ENCODE assay signal across 8 mouse cellular contexts in the genomic region with DNA sequence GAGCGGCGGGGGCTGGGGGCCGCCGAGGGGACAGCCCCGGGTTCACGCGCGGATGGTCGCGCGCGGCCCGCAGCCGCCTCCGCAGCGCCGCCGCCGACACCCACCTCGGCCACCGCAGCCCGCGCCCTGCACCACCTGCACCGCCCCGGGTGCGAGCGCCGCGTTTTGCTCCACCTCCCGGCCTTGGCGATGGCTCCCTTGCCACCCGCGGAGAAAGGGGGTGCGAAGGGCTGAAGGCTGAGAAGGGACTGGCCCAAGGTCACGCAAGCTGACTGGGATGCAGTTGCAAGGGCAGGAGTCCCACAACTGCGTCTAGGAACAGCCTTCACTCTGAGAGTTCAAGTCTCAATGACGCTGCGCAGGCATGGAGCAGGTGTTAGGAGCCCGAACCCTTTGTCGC. TPM values are rescaled to one million over a fixed set of nuclear protein-coding genes. Genes with fewer than 3 reads are reported as not detected.
DNase-seq lines count a peak whose midpoint lies in the region; TF ChIP-seq lines count a peak whose summit lies in the region.

No protein-coding gene starts in this region.

- H3K4me2 ChIP-seq in myocyte (ENCODE audit: low read depth) = peak overlapping the region; percentile 45

- DNase-seq in layer of hippocampus, adult 2 months (ENCODE audit: low spot score in 2 of 2) = no peak
- DNase-seq in layer of hippocampus, postnatal 14 days (ENCODE audit: low spot score in 2 of 2) = no peak
- DNase-seq in adrenal gland, adult 18-20 months (ENCODE audit: low spot score in 2 of 2) = peak; percentile 71 to 81
- peak; percentile 56 for DNase-seq in kidney, postnatal 14 days
- no peak for DNase-seq in natural killer cell, adult 2 months (ENCODE audit: low spot score in 2 of 2)
- DNase-seq in left cerebral cortex, postnatal 14 days (ENCODE audit: low spot score in 2 of 2) = no peak

- peaks cover 13% of the 10 kb centered on the region for H3K27me3 ChIP-seq in myocyte (ENCODE audit: control insufficient read depth, insufficient read depth, insufficient read length)

- no peaks in the 10 kb centered on the region for H3K4me1 ChIP-seq in embryonic fibroblast, embryonic 13.5 days (ENCODE audit: control insufficient read depth, insufficient read depth, low read length)

- H3K36me3 ChIP-seq in myocyte (ENCODE audit: control insufficient read depth, insufficient read depth) = no peaks in the 10 kb centered on the region

- intact Hi-C loops in left cerebral cortex, postnatal 14 days (cut with DNase I) = no loop called here

- H3K79me2 ChIP-seq in myocyte (ENCODE audit: control insufficient read depth, insufficient read depth) = no peaks in the 10 kb centered on the region

- H3K27ac ChIP-seq in layer of hippocampus, adult 2 months = no peak overlapping the region
- no peak overlapping the region for H3K27ac ChIP-seq in embryonic fibroblast, embryonic 13.5 days (ENCODE audit: insufficient read depth, low read length)

- no peak for TF ChIP-seq POLR2A in embryonic fibroblast, embryonic 13.5 days (IDR thresholded peaks at IDR 0.05; ENCODE audit: low read depth, low read length)
- TF ChIP-seq POLR2A in myocyte (IDR thresholded peaks at IDR 0.05; ENCODE audit: insufficient read length, low read depth) = no peak

- no peak overlapping the region for H3ac ChIP-seq in myocyte (ENCODE audit: control insufficient read depth, insufficient read length)

- H3K4me3 ChIP-seq in layer of hippocampus, adult 2 months = peak overlapping the region; percentile 52
- peak overlapping the region; percentile 34 for H3K4me3 ChIP-seq in embryonic fibroblast, embryonic 13.5 days (ENCODE audit: insufficient read depth, low read length)
- H3K4me3 ChIP-seq in myocyte = no peak overlapping the region

- no peak for TF ChIP-seq CTCF in layer of hippocampus, adult 2 months (conservative IDR thresholded peaks at IDR 0.05)
- TF ChIP-seq CTCF in embryonic fibroblast, embryonic 13.5 days (IDR thresholded peaks at IDR 0.05; ENCODE audit: borderline replicate concordance, insufficient read depth, low read length) = no peak

TF ChIP-seq in myocyte, 11 proteins besides CTCF, POLR2A, EP300 and RAD21:
- TF ChIP-seq REST (IDR thresholded peaks at IDR 0.05; ENCODE audit: insufficient read depth, insufficient read length) = no peak
- no peak for TF ChIP-seq SRF (IDR thresholded peaks at IDR 0.05; ENCODE audit: control insufficient read depth, insufficient read length, low read depth)
- TF ChIP-seq POLR2AphosphoS2 (IDR thresholded peaks at IDR 0.05; ENCODE audit: insufficient read length, low read depth) = no peak
- TF ChIP-seq MYOD1 (IDR thresholded peaks at IDR 0.05; ENCODE audit: control insufficient read depth in 1 of 3, insufficient read length in 2 of 3, low read depth in 2 of 3) = no peak
- TF ChIP-seq USF1 (IDR thresholded peaks at IDR 0.05; ENCODE audit: low read depth) = no peak
- TF ChIP-seq CEBPB (IDR thresholded peaks at IDR 0.05; ENCODE audit: insufficient read depth, poor library complexity, severe bottlenecking) = no peak
- TF ChIP-seq TCF12 (IDR thresholded peaks at IDR 0.05; ENCODE audit: insufficient read depth, poor library complexity, severe bottlenecking) = no peak
TF ChIP-seq in myocyte: peak in this region for 0.

RNA-seq across cellular contexts. Expression of a gene that starts 30.9 kb away (rescaled TPM):
- total RNA-seq in layer of hippocampus, adult 2 months (2021) = 10 to 100 TPM; 30.7 to 30.9 TPM
- total RNA-seq in layer of hippocampus, postnatal 14 days (2021) = 10 to 100 TPM; 24.7 to 29.7 TPM
- total RNA-seq in adrenal gland, adult 18-20 months (2021) = 10 to 100 TPM; 40.9 to 46.5 TPM
- 2.7 and 6.3 TPM in 2 replicates for polyA plus RNA-seq in embryonic fibroblast, embryonic 13.5 days (2011; ENCODE audit: insufficient read length, low read depth, missing spikeins)
- polyA plus RNA-seq in myocyte (2012; fragmentation: generic; extraction: Trizol) = 0.78 TPM
- 10 to 100 TPM; 26.7 to 29.3 TPM for total RNA-seq in left cerebral cortex, postnatal 14 days (2021)

Comparison
In these comparisons a context has a peak if more than half of its experiments do, and no peak if none do; other contexts are left out.
1. DNase-seq: peak in adrenal gland, adult 18-20 months (2 of 2) and kidney, postnatal 14 days (single experiment); none in layer of hippocampus, adult 2 months (0 of 2), layer of hippocampus, postnatal 14 days (0 of 2), natural killer cell, adult 2 months (0 of 2) and left cerebral cortex, postnatal 14 days (0 of 2).